Mouse (Mus musculus): ENCODE results near the gene Vstm4. TPM values are rescaled to one million over a fixed set of nuclear protein-coding genes. Genes with fewer than 3 reads are reported as not detected.

Gene Vstm4
- polyA plus RNA-seq, 1 experiment from 2014 or later, result 17.2 TPM

DNA sequence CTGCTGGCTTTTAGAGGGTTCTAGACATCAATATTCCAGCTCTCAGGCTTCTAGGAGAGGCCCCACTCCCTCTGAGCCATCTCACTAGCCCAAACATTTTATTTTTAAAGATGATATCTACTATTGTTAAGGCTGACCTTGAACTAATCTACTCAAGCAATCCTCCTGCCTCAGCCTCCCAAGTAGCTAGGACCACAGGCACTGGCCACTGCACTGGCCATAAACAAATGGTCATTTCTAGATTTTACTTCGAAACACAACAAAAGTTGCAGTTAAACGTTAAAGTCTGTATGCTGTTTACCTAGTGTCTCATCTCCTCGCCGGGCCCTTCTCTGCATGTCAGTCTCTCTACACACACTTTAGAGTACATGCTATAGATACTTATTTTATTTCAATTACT, 2.5 kb upstream of the Vstm4 start:
- no peak for ATAC-seq (ENCODE audit: low FRiP score, low TSS enrichment)
- Histone ChIP-seq H3K27ac (replicated peaks) (no peak overlapping the region), H3K9me3 (ENCODE audit: control insufficient read depth, low read length) (no peaks in the 10 kb centered on the region), H3K4me3 (ENCODE audit: low read depth, low read length) (no peak overlapping the region), H3K4me2 (replicated peaks; ENCODE audit: low read depth) (no peak overlapping the region), H3K27me3 (ENCODE audit: control insufficient read depth, insufficient read depth, low read length) (no peaks in the 10 kb centered on the region), H3K4me1 (replicated peaks; ENCODE audit: control insufficient read depth, insufficient read depth) (no peaks in the 10 kb centered on the region), H3K9ac (ENCODE audit: low read length) (no peak overlapping the region), H3K36me3 (ENCODE audit: control insufficient read depth, insufficient read depth, low read length) (no peaks in the 10 kb centered on the region)
- TF ChIP-seq CTCF (IDR thresholded peaks at IDR 0.05; ENCODE audit: low read depth), result no peak
- TF ChIP-seq EP300 (optimal IDR thresholded peaks at IDR 0.05), result no peak
- DNase-seq (ENCODE audit: low spot score), result no peak
- WGBS, result 81% methylated on average over 4 of the region's 4 CpGs

- Histone ChIP-seq H3K27me3 (ENCODE audit: control insufficient read depth, insufficient read depth, low read length) (no peaks in the 10 kb centered on the region), H3K27ac (replicated peaks) (peak overlapping the region; percentile 40; the same call in 1 of the 2 replicates), H3K36me3 (ENCODE audit: control insufficient read depth, insufficient read depth, low read length) (no peaks in the 10 kb centered on the region), H3K4me2 (replicated peaks; ENCODE audit: low read depth) (peak overlapping the region; percentile 64), H3K9me3 (ENCODE audit: control insufficient read depth, low read length) (no peaks in the 10 kb centered on the region), H3K4me1 (replicated peaks; ENCODE audit: control insufficient read depth, insufficient read depth) (peaks cover 2% of the 10 kb centered on the region; the same call in 1 of the 2 replicates), H3K9ac (ENCODE audit: low read length) (no peak overlapping the region), H3K4me3 (ENCODE audit: low read depth, low read length) (peak overlapping the region; percentile 57)
- TF ChIP-seq CTCF (IDR thresholded peaks at IDR 0.05; ENCODE audit: low read depth) (no peak), EP300 (optimal IDR thresholded peaks at IDR 0.05) (no peak)
- ATAC-seq (ENCODE audit: low FRiP score, low TSS enrichment), result no peak
- 27% methylated on average over 5 of the region's 5 CpGs for WGBS
- no peak for DNase-seq (ENCODE audit: low spot score)
Observed at GRCm38 (mm10) chr14:32856246-32856645, 310 bp upstream of the Vstm4 start.

DNA sequence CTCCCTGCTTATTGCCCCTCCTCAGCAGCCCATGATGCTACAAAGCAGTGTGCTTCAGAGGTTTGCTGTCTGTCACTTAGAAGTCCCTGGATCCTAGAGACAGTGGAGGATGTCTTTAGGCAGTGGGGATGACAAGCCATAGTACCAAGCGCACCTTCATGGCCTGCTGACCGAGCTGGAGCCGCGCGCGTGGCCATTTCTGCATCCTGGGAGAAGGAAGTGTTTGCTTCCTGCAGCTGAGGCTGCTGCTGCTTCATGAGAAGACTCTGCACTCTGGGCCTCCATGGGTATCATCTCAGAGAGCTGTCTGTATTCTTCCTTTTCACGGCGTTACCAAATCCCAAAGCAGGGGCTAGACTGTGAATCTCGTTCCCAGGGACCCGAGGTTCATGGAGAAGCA, 1.8 kb downstream of the Vstm4 start:
- Histone ChIP-seq H3K36me3 (ENCODE audit: control insufficient read depth, insufficient read depth, low read length) (no peaks in the 10 kb centered on the region), H3K9me3 (ENCODE audit: control insufficient read depth, low read length) (no peaks in the 10 kb centered on the region), H3K27me3 (ENCODE audit: control insufficient read depth, insufficient read depth, low read length) (no peaks in the 10 kb centered on the region), H3K4me1 (replicated peaks; ENCODE audit: control insufficient read depth, insufficient read depth) (peaks cover 4% of the 10 kb centered on the region; the same call in 1 of the 2 replicates), H3K9ac (ENCODE audit: low read length) (no peak overlapping the region), H3K27ac (replicated peaks) (no peak overlapping the region), H3K4me3 (ENCODE audit: low read depth, low read length) (no peak overlapping the region), H3K4me2 (replicated peaks; ENCODE audit: low read depth) (no peak overlapping the region)
- DNase-seq (ENCODE audit: low spot score), result peak; percentile 11
- ATAC-seq (ENCODE audit: low FRiP score, low TSS enrichment), result no peak
- 89% methylated on average over 10 of the region's 10 CpGs for WGBS
- TF ChIP-seq EP300 (optimal IDR thresholded peaks at IDR 0.05) (no peak), CTCF (IDR thresholded peaks at IDR 0.05; ENCODE audit: low read depth) (no peak)

- WGBS, result 68% methylated on average over 6 of the region's 6 CpGs
- ATAC-seq (ENCODE audit: low FRiP score, low TSS enrichment), result no peak
- Histone ChIP-seq H3K27me3 (ENCODE audit: control insufficient read depth, insufficient read depth, low read length) (no peaks in the 10 kb centered on the region), H3K4me3 (ENCODE audit: low read depth, low read length) (no peak overlapping the region), H3K9me3 (ENCODE audit: control insufficient read depth, low read length) (no peaks in the 10 kb centered on the region), H3K36me3 (ENCODE audit: control insufficient read depth, insufficient read depth, low read length) (no peaks in the 10 kb centered on the region), H3K4me2 (replicated peaks; ENCODE audit: low read depth) (no peak overlapping the region), H3K9ac (ENCODE audit: low read length) (no peak overlapping the region), H3K4me1 (replicated peaks; ENCODE audit: control insufficient read depth, insufficient read depth) (peaks cover 4% of the 10 kb centered on the region; the same call in 1 of the 2 replicates), H3K27ac (replicated peaks) (no peak overlapping the region)
- TF ChIP-seq EP300 (optimal IDR thresholded peaks at IDR 0.05), result no peak
- no peak for TF ChIP-seq CTCF (IDR thresholded peaks at IDR 0.05; ENCODE audit: low read depth)
- DNase-seq (ENCODE audit: low spot score), result peak; percentile 7
Observed at GRCm38 (mm10) chr14:32858941-32859510, 2.5 kb downstream of the Vstm4 start.

- no peaks in the 10 kb centered on the region for H3K9me3 ChIP-seq (ENCODE audit: control insufficient read depth, low read length)
- no peak overlapping the region for H3K27ac ChIP-seq (replicated peaks)
- no peaks in the 10 kb centered on the region for H3K27me3 ChIP-seq (ENCODE audit: control insufficient read depth, insufficient read depth, low read length)
- TF ChIP-seq CTCF (IDR thresholded peaks at IDR 0.05; ENCODE audit: low read depth) (no peak), EP300 (optimal IDR thresholded peaks at IDR 0.05) (no peak)
- WGBS, result 57% methylated on average over 11 of the region's 11 CpGs
- H3K4me1 ChIP-seq (replicated peaks; ENCODE audit: control insufficient read depth, insufficient read depth), result peaks cover 4% of the 10 kb centered on the region; the same call in 1 of the 2 replicates
- no peak overlapping the region for H3K4me2 ChIP-seq (replicated peaks; ENCODE audit: low read depth)
- no peaks in the 10 kb centered on the region for H3K36me3 ChIP-seq (ENCODE audit: control insufficient read depth, insufficient read depth, low read length)
- DNase-seq (ENCODE audit: low spot score), result peak; percentile 13
- no peak overlapping the region for H3K4me3 ChIP-seq (ENCODE audit: low read depth, low read length)
- no peak for ATAC-seq (ENCODE audit: low FRiP score, low TSS enrichment)
- H3K9ac ChIP-seq (ENCODE audit: low read length), result no peak overlapping the region
Observed at GRCm38 (mm10) chr14:32859831-32860569, 3.4 kb downstream of the Vstm4 start.

DNA sequence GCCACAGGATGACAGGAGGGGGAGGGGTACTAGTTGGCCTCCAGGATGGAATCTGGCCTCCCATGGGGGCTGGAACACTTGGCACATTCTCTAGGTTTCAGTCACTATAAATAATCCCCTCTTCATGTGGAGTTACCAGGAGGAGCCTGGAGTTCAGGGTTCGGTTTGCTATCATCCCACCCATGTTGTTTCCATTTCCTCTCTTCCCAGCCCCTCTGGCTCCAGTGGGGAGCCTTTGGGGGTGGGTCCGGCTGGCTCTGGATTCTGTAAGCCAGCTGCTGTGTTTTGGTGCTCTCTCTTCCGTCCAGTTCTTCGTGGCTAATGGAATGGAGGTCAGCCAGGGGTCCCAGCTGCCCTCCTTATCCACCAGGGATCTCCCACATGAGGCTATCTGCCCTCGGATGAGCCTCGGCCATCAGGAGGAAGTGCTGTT, 4.6 kb downstream of the Vstm4 start:
- Histone ChIP-seq H3K4me1 (replicated peaks; ENCODE audit: control insufficient read depth, insufficient read depth) (peaks cover 4% of the 10 kb centered on the region; the same call in 1 of the 2 replicates), H3K9me3 (ENCODE audit: control insufficient read depth, low read length) (no peaks in the 10 kb centered on the region), H3K27ac (replicated peaks) (peak overlapping the region; percentile 67), H3K4me3 (ENCODE audit: low read depth, low read length) (no peak overlapping the region), H3K27me3 (ENCODE audit: control insufficient read depth, insufficient read depth, low read length) (no peaks in the 10 kb centered on the region), H3K4me2 (replicated peaks; ENCODE audit: low read depth) (no peak overlapping the region), H3K9ac (ENCODE audit: low read length) (no peak overlapping the region), H3K36me3 (ENCODE audit: control insufficient read depth, insufficient read depth, low read length) (no peaks in the 10 kb centered on the region)
- TF ChIP-seq EP300 (optimal IDR thresholded peaks at IDR 0.05) (no peak), CTCF (IDR thresholded peaks at IDR 0.05; ENCODE audit: low read depth) (no peak)
- 28% methylated on average over 6 of the region's 6 CpGs for WGBS
- ATAC-seq (ENCODE audit: low FRiP score, low TSS enrichment) (peak; percentile 71), DNase-seq (ENCODE audit: low spot score) (peak; percentile 13)

Data from stomach, postnatal 0 days (tissue).